Mouse (Mus musculus) small intestine, adult 2 months (tissue): ENCODE measurements at regions not wholly inside any gene's neighbourhood (a gene's known extent, or its start where the extent isn't known, plus 50 kb on each side); places are given as distances from the start of the nearest gene placed in this dataset.

ENCODE experiments used
- H3K27ac ChIP-seq: fragments of 200-500 bp; 2 replicates; pipeline ENCODE4 v1.5.1; 2012; ENCODE audit warnings: low read depth, low read length, control low read depth, inconsistent platforms; ENCODE audit not compliant: insufficient read depth
- H3K27me3 ChIP-seq: fragments of 200-500 bp; 2 replicates; pipeline ENCODE4 v1.6.1; 2012; ENCODE audit warnings: mild to moderate bottlenecking, moderate library complexity, low read length, inconsistent platforms; ENCODE audit not compliant: control insufficient read depth, insufficient read depth
- H3K36me3 ChIP-seq: fragments of 200-500 bp; 2 replicates; pipeline ENCODE4 v1.6.1; 2012; ENCODE audit warnings: mild to moderate bottlenecking, low read length, control low read depth, inconsistent platforms; ENCODE audit not compliant: control insufficient read depth, insufficient read depth
- H3K4me1 ChIP-seq: fragments of 200-500 bp; 2 replicates; pipeline ENCODE4 v1.6.1; 2012; ENCODE audit warnings: low read length, inconsistent platforms, mixed read lengths; ENCODE audit not compliant: control insufficient read depth, insufficient read depth, insufficient read length
- H3K4me3 ChIP-seq: fragments of 200-500 bp; 2 replicates; pipeline ENCODE4 v1.5.1; 2012; ENCODE audit warnings: low read depth, mild to moderate bottlenecking, control low read depth, inconsistent platforms, low read length, moderate library complexity
- CTCF ChIP-seq: fragments of 200-500 bp; IDR thresholded peaks from 2 replicates; pipeline ENCODE4 v1.5.1; 2012; ENCODE audit warnings: low read depth, mild to moderate bottlenecking, control low read depth, inconsistent platforms, low read length, moderate library complexity, mixed read lengths; ENCODE audit not compliant: insufficient replicate concordance, insufficient read length; ENCODE audit errors: extremely low read depth
- POLR2A ChIP-seq: fragments of 200-500 bp; IDR thresholded peaks from 2 replicates; pipeline ENCODE4 v1.6.1; 2012; ENCODE audit warnings: low read depth, mild to moderate bottlenecking, control low read depth, inconsistent platforms, low read length, moderate library complexity
- WGBS: fragments of 180-500 bp; shearing (Covaris S2); methylation state at CpG from one replicate; pipeline ENCODE4 v1.1.7; 2018; 5-methylcytosine and 5-hydroxymethylcytosine counted together

DNA sequence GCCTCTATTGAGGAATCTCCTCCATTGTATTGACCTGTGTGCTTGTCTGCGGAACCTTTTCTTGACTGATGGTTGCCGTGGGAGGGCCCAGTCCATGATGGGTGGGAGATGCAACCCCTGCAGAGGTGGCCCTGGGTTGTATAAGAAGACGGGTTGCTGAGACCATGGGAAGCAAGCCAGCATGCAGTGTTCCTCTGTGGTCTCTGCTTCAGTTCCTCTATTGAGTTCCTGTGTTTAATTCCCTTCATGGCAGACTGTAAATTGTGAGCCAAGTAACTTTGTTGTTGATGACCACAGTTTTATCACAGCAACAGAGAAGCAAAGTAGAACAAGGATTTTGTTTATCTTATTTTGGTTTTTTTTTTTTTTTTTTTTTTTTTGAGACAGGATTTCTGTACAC is 70.9 kb upstream of the Slc1a4 start:
- Histone ChIP-seq H3K4me1 (no peaks in the 10 kb centered on the region), H3K36me3 (no peaks in the 10 kb centered on the region), H3K27me3 (no peaks in the 10 kb centered on the region), H3K27ac (no peak overlapping the region), H3K4me3 (no peak overlapping the region)
- TF ChIP-seq CTCF, result no peak
- no peak for TF ChIP-seq POLR2A
- 74% methylated on average over 3 of the region's 3 CpGs for WGBS

DNA sequence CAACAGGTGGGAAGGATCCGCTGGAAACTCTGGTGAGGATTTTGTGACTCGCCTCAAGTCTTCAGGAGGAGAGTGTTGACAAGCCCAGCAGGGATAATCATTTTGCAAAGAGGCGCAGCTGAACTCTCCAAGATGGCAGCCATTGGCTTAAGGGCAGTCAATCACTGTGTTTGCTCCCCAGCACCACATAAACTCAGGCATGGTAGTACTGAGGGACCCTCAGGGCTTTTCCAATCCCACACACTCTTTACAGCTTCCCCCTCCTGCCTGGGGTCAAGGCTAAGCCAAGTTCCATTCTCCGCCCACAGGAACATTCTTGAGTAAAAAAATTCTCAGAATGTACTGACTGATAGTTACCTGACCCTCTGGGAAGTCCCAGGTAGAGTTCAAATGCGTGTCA is 72.0 kb upstream of the Slc1a4 start:
- Histone ChIP-seq H3K36me3 (no peaks in the 10 kb centered on the region), H3K27ac (no peak overlapping the region), H3K4me3 (no peak overlapping the region), H3K27me3 (no peaks in the 10 kb centered on the region), H3K4me1 (no peaks in the 10 kb centered on the region)
- no peak for TF ChIP-seq CTCF
- no peak for TF ChIP-seq POLR2A
- 92% methylated on average over 5 of the region's 5 CpGs for WGBS

DNA sequence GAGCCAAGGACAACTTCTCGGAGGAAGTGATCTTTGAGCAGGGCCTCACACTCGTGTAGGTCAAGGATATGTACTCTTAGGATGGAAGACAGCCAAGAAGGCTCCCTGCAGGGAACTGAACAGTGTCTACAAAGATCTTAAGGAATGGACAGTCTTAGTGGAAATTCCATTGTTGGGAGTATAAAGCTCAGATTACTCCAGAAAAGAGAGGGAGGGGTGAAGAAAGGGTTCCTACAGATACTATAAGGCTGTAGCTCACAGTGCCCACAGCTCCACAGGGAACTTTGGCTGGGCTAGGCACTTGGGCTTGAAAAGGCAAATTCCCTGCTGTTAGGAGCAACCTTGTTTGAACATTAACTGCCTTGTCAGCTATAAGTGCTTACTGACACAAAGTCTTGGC is 85.6 kb upstream of the Slc1a4 start:
- no peaks in the 10 kb centered on the region for H3K36me3 ChIP-seq
- whole genome bisulfite sequencing, result 58% methylated on average over 2 of the region's 2 CpGs
- no peak overlapping the region for H3K27ac ChIP-seq
- no peak for TF ChIP-seq CTCF
- TF ChIP-seq POLR2A, result no peak
- no peak overlapping the region for H3K4me3 ChIP-seq
- H3K4me1 ChIP-seq, result no peaks in the 10 kb centered on the region
- H3K27me3 ChIP-seq, result no peaks in the 10 kb centered on the region

DNA sequence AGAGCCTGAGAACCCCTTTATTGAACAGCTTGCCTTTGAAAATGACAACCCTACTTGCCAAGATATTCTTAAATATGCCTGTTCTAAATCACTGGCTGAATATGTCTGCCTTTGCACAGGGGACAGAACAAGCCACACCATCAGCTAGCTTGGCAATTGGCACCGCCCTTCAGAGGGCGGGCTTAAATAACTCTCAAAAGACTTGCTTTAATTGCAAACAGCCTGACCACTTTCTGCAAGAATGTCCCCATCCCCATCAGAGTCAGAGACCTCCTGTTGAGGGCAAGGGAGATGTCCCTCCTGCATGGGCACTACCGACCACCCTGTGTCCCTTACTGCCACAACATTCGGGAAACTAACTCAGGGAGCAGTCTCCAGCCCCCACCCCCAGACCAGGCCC is 88.4 kb upstream of the Slc1a4 start:
- whole genome bisulfite sequencing, result 90% methylated on average over 4 of the region's 4 CpGs
- TF ChIP-seq CTCF (no peak), POLR2A (no peak)
- Histone ChIP-seq H3K4me1 (no peaks in the 10 kb centered on the region), H3K27ac (no peak overlapping the region), H3K4me3 (no peak overlapping the region), H3K27me3 (no peaks in the 10 kb centered on the region), H3K36me3 (no peaks in the 10 kb centered on the region)

DNA sequence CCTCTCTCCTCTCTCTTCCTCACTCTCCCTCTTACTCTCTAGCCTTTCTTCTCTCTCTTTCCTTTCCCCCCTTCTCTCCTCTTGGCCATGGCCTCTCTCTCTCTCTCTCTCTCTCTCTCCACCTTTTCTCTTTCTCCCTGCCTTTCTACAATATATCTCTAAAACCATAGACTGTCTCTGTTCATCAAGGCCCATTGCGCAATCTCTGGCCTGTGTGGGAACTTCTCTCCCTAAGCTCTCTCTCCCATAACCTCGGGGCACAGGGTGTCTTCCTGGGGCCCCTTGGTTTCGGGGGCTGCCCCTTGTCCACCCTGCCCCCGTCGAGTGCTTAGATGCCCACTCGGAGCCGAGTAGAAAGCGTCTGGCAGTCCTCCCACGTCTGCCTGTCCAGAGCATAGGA is 103.5 kb upstream of the Slc1a4 start:
- 79% methylated on average over 9 of the region's 9 CpGs for WGBS
- Histone ChIP-seq H3K4me3 (no peak overlapping the region), H3K36me3 (no peaks in the 10 kb centered on the region), H3K27me3 (no peaks in the 10 kb centered on the region), H3K4me1 (no peaks in the 10 kb centered on the region), H3K27ac (no peak overlapping the region)
- TF ChIP-seq CTCF, result no peak
- no peak for TF ChIP-seq POLR2A

DNA sequence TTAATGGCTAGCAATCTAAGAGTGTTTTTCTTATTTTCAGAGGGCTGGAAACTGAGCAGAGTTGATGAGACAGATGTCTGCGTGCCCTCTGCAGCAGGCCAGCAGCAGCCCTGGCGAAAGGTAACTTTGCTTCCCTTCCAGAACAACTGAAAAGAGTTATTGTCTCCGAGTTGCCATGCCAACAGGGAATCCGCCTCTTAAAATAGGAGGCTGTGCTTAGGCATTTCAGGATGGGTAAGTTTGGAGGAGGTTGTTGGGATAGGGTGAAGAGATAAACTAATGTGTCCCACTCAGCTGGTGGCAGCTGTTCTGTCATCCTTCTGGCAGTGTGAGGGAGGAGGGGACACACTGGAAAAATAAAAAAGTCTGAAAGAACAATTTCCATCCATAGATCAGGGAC is 100.6 kb upstream of the Sertad2 start:
- no peaks in the 10 kb centered on the region for H3K36me3 ChIP-seq
- 0 out of 2 replicates have a peak, but pooled peaks cover 3% of the 10 kb centered on the region for H3K4me1 ChIP-seq
- no peaks in the 10 kb centered on the region for H3K27me3 ChIP-seq
- 71% methylated on average over 4 of the region's 4 CpGs for WGBS
- no peak overlapping the region for H3K27ac ChIP-seq
- no peak overlapping the region for H3K4me3 ChIP-seq
- TF ChIP-seq CTCF, result no peak

DNA sequence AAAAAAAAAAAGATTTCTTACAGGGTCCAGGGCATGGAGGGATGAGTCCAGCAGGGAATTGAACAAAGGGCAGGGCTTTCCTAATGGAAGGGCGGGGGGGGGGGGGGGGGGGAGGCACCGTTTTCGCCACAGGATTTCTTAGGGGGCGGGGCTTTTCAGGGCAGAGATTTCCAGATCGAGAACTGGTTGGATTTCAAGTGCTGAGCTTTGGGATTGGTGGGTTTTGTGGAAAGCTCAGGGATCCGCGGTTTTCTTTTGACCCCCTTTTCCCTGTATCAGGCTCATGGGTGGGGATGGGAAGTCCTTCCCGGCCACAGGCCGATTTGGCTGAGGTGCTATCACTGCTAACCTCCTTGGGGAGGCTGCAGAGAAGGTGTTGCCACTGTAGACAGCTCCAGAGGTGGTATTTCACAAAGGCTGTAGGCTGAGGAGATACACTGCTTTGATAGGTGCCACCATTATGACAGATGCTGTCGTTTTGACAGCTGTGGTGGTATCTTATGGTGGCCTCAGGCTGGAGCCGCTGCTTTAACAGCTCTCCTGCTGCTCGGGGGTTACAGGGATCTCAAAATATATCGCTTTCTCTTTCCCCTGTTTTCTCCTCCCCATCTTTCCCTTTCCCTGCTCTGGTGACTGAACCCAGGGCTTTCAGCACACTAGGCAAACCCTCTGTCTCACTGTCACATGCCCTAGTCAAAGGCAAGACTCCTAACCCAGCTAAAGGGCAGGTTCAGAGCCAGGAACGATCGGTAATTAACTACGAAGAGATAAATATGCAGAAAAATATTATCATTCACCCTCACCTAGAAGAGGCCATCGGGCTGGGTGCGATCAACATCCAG is 97.8 kb upstream of the Sertad2 start:
- H3K36me3 ChIP-seq, result no peaks in the 10 kb centered on the region
- TF ChIP-seq CTCF (no peak), POLR2A (no peak)
- 0 out of 2 replicates have a peak, but pooled peaks cover 3% of the 10 kb centered on the region for H3K4me1 ChIP-seq
- H3K27me3 ChIP-seq, result no peaks in the 10 kb centered on the region
- H3K27ac ChIP-seq, result no peak overlapping the region
- 8% methylated on average over 18 of the region's 18 CpGs for WGBS
- peak overlapping the region; percentile 37 for H3K4me3 ChIP-seq

DNA sequence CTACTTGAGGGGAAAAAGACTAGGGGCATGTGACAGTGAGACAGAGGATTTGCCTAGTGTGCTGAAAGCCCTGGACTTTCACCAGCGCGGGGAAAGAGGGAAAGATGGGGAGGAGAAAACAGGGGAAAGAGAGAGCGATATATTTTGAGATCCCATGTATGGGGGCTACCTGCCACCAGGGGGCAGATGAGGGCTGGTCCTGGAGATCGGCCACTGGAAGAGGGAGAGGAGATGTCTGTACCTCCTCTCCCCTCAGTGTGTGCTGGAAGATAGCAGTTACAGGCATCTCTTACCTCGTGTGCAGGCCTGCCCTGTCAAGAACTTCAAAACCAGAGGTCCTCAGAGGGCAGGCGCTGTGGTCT is 97.2 kb upstream of the Sertad2 start:
- no peaks in the 10 kb centered on the region for H3K27me3 ChIP-seq
- peak overlapping the region; percentile 37 for H3K4me3 ChIP-seq
- H3K4me1 ChIP-seq, result 0 out of 2 replicates have a peak, but pooled peaks cover 3% of the 10 kb centered on the region
- TF ChIP-seq POLR2A (no peak), CTCF (peak; percentile 88)
- WGBS, result 4% methylated on average over 6 of the region's 6 CpGs
- H3K27ac ChIP-seq, result no peak overlapping the region
- H3K36me3 ChIP-seq, result no peaks in the 10 kb centered on the region
